Mouse (Mus musculus) regulatory T cell (primary cell): Measurements from ENCODE around the gene Sv2c.
"Not testable (repeated sequence)": the region's sequence is repeated elsewhere in the genome, so short reads cannot be mapped to it uniquely, and the experiment has no call there.

ENCODE experiments used
- in situ Hi-C: fragments of 300-600 bp; cut with MboI, MseI; formaldehyde crosslinking; loops from one replicate; pipeline ENCODE4 v1.15.1; 2025; ENCODE audit warnings: high pct_unique_total_duplicates

The Sv2c gene

GRCm38 (mm10) chr13:96132401-96132816 is at the start of gene Sv2c:
TSS of gene Sv2c (minus strand) at chr13:96132577.
- in situ Hi-C loops = no loop called here

GRCm38 (mm10) chr13:96180671-96181161 is 48.3 kb upstream of the Sv2c start:
- in situ Hi-C loops = no loop called here

GRCm38 (mm10) chr13:96175591-96176212 is 43.3 kb upstream of the Sv2c start:
- in situ Hi-C loops = no loop called here

GRCm38 (mm10) chr13:96173686-96174085 is 41.3 kb upstream of the Sv2c start:
- in situ Hi-C loops = no loop called here

GRCm38 (mm10) chr13:96172290-96172689 is 39.9 kb upstream of the Sv2c start:
- in situ Hi-C loops = no loop called here

- in situ Hi-C loops = no loop called here
These were observed 36.8 kb upstream of the Sv2c start for GRCm38 (mm10) chr13:96168991-96169665.

- in situ Hi-C loops = no loop called here
These were observed 34.2 kb upstream of the Sv2c start for GRCm38 (mm10) chr13:96166593-96166992.

GRCm38 (mm10) chr13:96133363-96134100 is 1.2 kb upstream of the Sv2c start:
- in situ Hi-C loops = no loop called here

GRCm38 (mm10) chr13:96132833-96133232 is 456 bp upstream of the Sv2c start:
- in situ Hi-C loops = no loop called here

- in situ Hi-C loops = no loop called here
These were observed 466 bp downstream of the Sv2c start for GRCm38 (mm10) chr13:96131911-96132310.

- in situ Hi-C loops = no loop called here
These were observed 1.3 kb downstream of the Sv2c start for GRCm38 (mm10) chr13:96131050-96131449.

- in situ Hi-C loops = no loop called here
These were observed 3.3 kb downstream of the Sv2c start for GRCm38 (mm10) chr13:96129081-96129480.

- in situ Hi-C loops = no loop called here
These were observed 5.7 kb downstream of the Sv2c start for GRCm38 (mm10) chr13:96126669-96127068.

GRCm38 (mm10) chr13:96125011-96125410 is 7.4 kb downstream of the Sv2c start:
- in situ Hi-C loops = no loop called here

GRCm38 (mm10) chr13:96112711-96113110 is 19.7 kb downstream of the Sv2c start:
- in situ Hi-C loops = no loop called here

- in situ Hi-C loops = no loop called here
These were observed 21.6 kb downstream of the Sv2c start for GRCm38 (mm10) chr13:96110767-96111166.

- in situ Hi-C loops = no loop called here
These were observed 26.0 kb downstream of the Sv2c start for GRCm38 (mm10) chr13:96106367-96106766.

- in situ Hi-C loops = no loop called here
These were observed 41.4 kb downstream of the Sv2c start for GRCm38 (mm10) chr13:96090929-96091328.

- in situ Hi-C loops = no loop called here
These were observed 46.6 kb downstream of the Sv2c start for GRCm38 (mm10) chr13:96085581-96086302.

- in situ Hi-C loops = not testable (repeated sequence)
These were observed 50.6 kb downstream of the Sv2c start, which contains the start of gene Gm17190 for GRCm38 (mm10) chr13:96081754-96082153. TSS of gene Gm17190 (plus strand) at chr13:96082054.

- in situ Hi-C loops = not testable (repeated sequence)
These were observed 51.1 kb downstream of the Sv2c start, which contains the start of gene Gm20075 for GRCm38 (mm10) chr13:96081276-96081675. TSS of gene Gm20075 (minus strand) at chr13:96081376.

GRCm38 (mm10) chr13:96073555-96073954 is 58.8 kb downstream of the Sv2c start:
- in situ Hi-C loops = no loop called here
